ENCODE assay signal across 8 mouse cellular contexts in genomic region chr19:22700871-22701651, GRCm38 (mm10).
A peak's percentile ranks its signal among the peaks of the same experiment; 100 is the strongest.
DNase-seq lines count a peak whose midpoint lies in the region; ATAC-seq and TF ChIP-seq lines count a peak whose summit lies in the region.

No protein-coding gene starts in this region.

- TF ChIP-seq EP300 in ES-Bruce4 (IDR thresholded peaks at IDR 0.05; ENCODE audit: insufficient read depth, low read depth, low read length) = peak; percentile 76; the same call in 1 of the 2 replicates

- peak; percentile 12 for DNase-seq in adrenal gland, adult 2 months
- no peak for DNase-seq in adrenal gland, postnatal 4 days (ENCODE audit: low spot score in 2 of 2)
- DNase-seq in layer of hippocampus, adult 9-11 months = peak; percentile 44
- no peak for DNase-seq in layer of hippocampus, postnatal 25 days (ENCODE audit: extremely low spot score in 1 of 2, low spot score in 1 of 2)
- DNase-seq in kidney, adult 8-10 months = peak; percentile 74 to 85
- DNase-seq in thymus, postnatal 36 days = no peak

- H3K9me3 ChIP-seq in ES-Bruce4 (replicated peaks; ENCODE audit: control insufficient read depth, insufficient read depth, low read length, poor library complexity, severe bottlenecking) = no peaks in the 10 kb centered on the region

- ATAC-seq in megakaryocyte-erythroid progenitor cell, adult 5-6 weeks (replicated peaks; ENCODE audit: low FRiP score, low TSS enrichment, poor library complexity, severe bottlenecking) = no peak

- H3K27ac ChIP-seq in ES-Bruce4 (ENCODE audit: insufficient read depth, low read length) = no peak overlapping the region

- no peak for TF ChIP-seq POLR2A in ES-Bruce4 (IDR thresholded peaks at IDR 0.05; ENCODE audit: insufficient read depth, low read length)

- H3K9ac ChIP-seq in ES-Bruce4 (ENCODE audit: low read depth, poor library complexity, severe bottlenecking) = no peak overlapping the region

- no peaks in the 10 kb centered on the region for H3K27me3 ChIP-seq in ES-Bruce4 (ENCODE audit: control insufficient read depth, insufficient read depth, low read length, poor library complexity, severe bottlenecking)

- H3K36me3 ChIP-seq in ES-Bruce4 (ENCODE audit: control insufficient read depth, insufficient read depth, low read length, poor library complexity, severe bottlenecking) = no peaks in the 10 kb centered on the region

- no peak for TF ChIP-seq CTCF in ES-Bruce4 (IDR thresholded peaks at IDR 0.05; ENCODE audit: low read depth, low read length)

- H3K4me3 ChIP-seq in ES-Bruce4 (ENCODE audit: low read depth, low read length) = no peak overlapping the region

- no peaks in the 10 kb centered on the region for H3K4me1 ChIP-seq in ES-Bruce4 (ENCODE audit: control insufficient read depth, insufficient read depth, low read length)

Comparison
In these comparisons a context has a peak if more than half of its experiments do, and no peak if none do; other contexts are left out.
1. DNase-seq: peak in adrenal gland, adult 2 months (single experiment), layer of hippocampus, adult 9-11 months (single experiment) and kidney, adult 8-10 months (2 of 2); none in adrenal gland, postnatal 4 days (0 of 2), layer of hippocampus, postnatal 25 days (0 of 2) and thymus, postnatal 36 days (0 of 2).